Mouse (Mus musculus) midbrain, embryonic 13.5 days (tissue): ENCODE measurements around the gene Tmem199. TPM values are rescaled to one million over a fixed set of nuclear protein-coding genes. Genes with fewer than 3 reads are reported as not detected.

Experiments
- ATAC-seq: fragments of 200-750 bp; cut with Nextera tagmentation; 2 replicates; pipeline ENCODE4 v1.8.0; 2017; ENCODE audit warnings: mild to moderate bottlenecking, moderate TSS enrichment, moderate library complexity
- H3K27ac ChIP-seq: fragments of 300-500 bp; sonication (generic); 2 replicates; pipeline ENCODE4 v1.5.1; 2015; ENCODE audit warnings: inconsistent platforms, mild to moderate bottlenecking, moderate library complexity
- H3K27me3 ChIP-seq: fragments of 300-500 bp; sonication (generic); 2 replicates; pipeline ENCODE4 v1.6.1; 2015; ENCODE audit warnings: mild to moderate bottlenecking, inconsistent platforms
- H3K36me3 ChIP-seq: fragments of 300-500 bp; sonication (generic); 2 replicates; pipeline ENCODE4 v1.6.1; 2015; ENCODE audit warnings: mild to moderate bottlenecking, inconsistent platforms
- H3K4me1 ChIP-seq: fragments of 300-500 bp; sonication (generic); replicated peaks from 2 replicates; pipeline ENCODE4 v1.6.1; 2015; ENCODE audit warnings: inconsistent platforms
- H3K4me2 ChIP-seq: fragments of 300-500 bp; sonication (generic); replicated peaks from 2 replicates; pipeline ENCODE4 v1.6.1; 2015; ENCODE audit warnings: moderate library complexity, mild to moderate bottlenecking, inconsistent platforms
- H3K4me3 ChIP-seq: fragments of 300-500 bp; sonication (generic); replicated peaks from 2 replicates; pipeline ENCODE4 v1.5.1; 2015; ENCODE audit warnings: mild to moderate bottlenecking, inconsistent platforms
- H3K9ac ChIP-seq: fragments of 300-500 bp; sonication (generic); replicated peaks from 2 replicates; pipeline ENCODE4 v1.6.1; 2015; ENCODE audit warnings: mild to moderate bottlenecking, inconsistent platforms
- H3K9me3 ChIP-seq: fragments of 300-500 bp; sonication (generic); 2 replicates; pipeline ENCODE4 v1.6.1; 2016; ENCODE audit warnings: mild to moderate bottlenecking, inconsistent platforms
- WGBS: fragments of 180-500 bp; shearing (Covaris S2); methylation state at CpG from one replicate; pipeline ENCODE4 v1.1.7; 2015; 5-methylcytosine and 5-hydroxymethylcytosine counted together
- polyA plus RNA-seq: library from polyadenylated mRNA; unstranded; fragments of >200 nt; fragmentation: Nextera tagmentation; extraction: Ambion mirVana; gene quantifications from 2 replicates; pipeline ENCODE4 v1.2.1, GENCODE M21; 2015

Gene Tmem199
- polyA plus RNA-seq, 1 experiment from 2014 or later = 97.6 TPM

DNA sequence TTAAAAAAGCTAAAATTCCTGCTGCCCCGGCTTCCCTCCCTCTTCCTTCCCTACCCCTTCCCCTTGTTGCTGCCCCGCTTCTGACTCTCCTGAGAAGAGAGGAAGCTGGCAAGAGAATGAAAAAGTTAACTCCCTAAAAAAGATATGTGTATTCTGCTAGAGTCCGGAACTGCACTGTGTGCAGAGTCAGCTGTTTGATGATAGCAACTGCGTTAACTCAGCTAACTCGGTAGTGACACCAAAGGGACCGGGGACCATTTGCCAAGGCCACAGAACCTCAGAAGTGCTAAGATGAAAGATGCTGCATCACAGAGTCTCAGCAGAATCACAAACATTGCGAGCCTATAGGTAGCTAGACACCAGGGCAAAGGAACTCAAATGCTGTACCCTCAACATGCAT is 44.5 kb downstream of the Tmem199 start:
- Histone ChIP-seq H3K4me2 (no peak overlapping the region), H3K4me1 (peaks cover 15% of the 10 kb centered on the region), H3K9ac (no peak overlapping the region), H3K4me3 (no peak overlapping the region), H3K27me3 (no peaks in the 10 kb centered on the region), H3K27ac (no peak overlapping the region), H3K36me3 (peaks cover 21% of the 10 kb centered on the region), H3K9me3 (no peaks in the 10 kb centered on the region)
- no peak for ATAC-seq
- WGBS = 90% methylated on average over 7 of the region's 7 CpGs

GRCm38 (mm10) chr11:78466242-78466912 is 45.6 kb downstream of the Tmem199 start:
- H3K4me1 ChIP-seq = peaks cover 15% of the 10 kb centered on the region
- 53% methylated on average over 23 of the region's 23 CpGs for WGBS
- H3K9me3 ChIP-seq = no peaks in the 10 kb centered on the region
- peak; percentile 43 for ATAC-seq
- no peak overlapping the region; the same call in none of the 2 replicates for H3K27ac ChIP-seq
- H3K4me2 ChIP-seq = peak overlapping the region; percentile 87
- H3K27me3 ChIP-seq = no peaks in the 10 kb centered on the region
- peak overlapping the region; percentile 84 for H3K9ac ChIP-seq
- H3K36me3 ChIP-seq = peaks cover 10% of the 10 kb centered on the region
- peak overlapping the region; percentile 77 for H3K4me3 ChIP-seq

- Histone ChIP-seq H3K27ac (peak within 1 kb of the TSS; percentile 89), H3K4me2 (peak within 1 kb of the TSS; percentile 87), H3K4me1 (peaks cover 15% of the 10 kb centered on the region), H3K27me3 (no peaks in the 10 kb centered on the region), H3K9me3 (no peaks in the 10 kb centered on the region), H3K9ac (peak within 1 kb of the TSS; percentile 84), H3K36me3 (peaks cover 3% of the 10 kb centered on the region; the same call in 1 of the 2 replicates), H3K4me3 (peak within 1 kb of the TSS; percentile 77)
- under 1% methylated on average over 41 of the region's 41 CpGs for WGBS
- ATAC-seq = peak; percentile 95
These were observed 46.3 kb downstream of the Tmem199 start, which contains the start of gene Slc46a1 for GRCm38 (mm10) chr11:78465568-78466180. TSS of gene Slc46a1 (plus strand) at chr11:78465697.

GRCm38 (mm10) chr11:78465116-78465515 is 46.9 kb downstream of the Tmem199 start:
- WGBS = 27% methylated on average over 9 of the region's 9 CpGs
- Histone ChIP-seq H3K4me1 (peaks cover 15% of the 10 kb centered on the region), H3K36me3 (no peaks in the 10 kb centered on the region), H3K9me3 (no peaks in the 10 kb centered on the region), H3K9ac (peak overlapping the region; percentile 84), H3K27me3 (no peaks in the 10 kb centered on the region), H3K4me2 (peak overlapping the region; percentile 87), H3K27ac (peak overlapping the region; percentile 89; the same call in 1 of the 2 replicates), H3K4me3 (peak overlapping the region; percentile 77)
- no peak for ATAC-seq

DNA sequence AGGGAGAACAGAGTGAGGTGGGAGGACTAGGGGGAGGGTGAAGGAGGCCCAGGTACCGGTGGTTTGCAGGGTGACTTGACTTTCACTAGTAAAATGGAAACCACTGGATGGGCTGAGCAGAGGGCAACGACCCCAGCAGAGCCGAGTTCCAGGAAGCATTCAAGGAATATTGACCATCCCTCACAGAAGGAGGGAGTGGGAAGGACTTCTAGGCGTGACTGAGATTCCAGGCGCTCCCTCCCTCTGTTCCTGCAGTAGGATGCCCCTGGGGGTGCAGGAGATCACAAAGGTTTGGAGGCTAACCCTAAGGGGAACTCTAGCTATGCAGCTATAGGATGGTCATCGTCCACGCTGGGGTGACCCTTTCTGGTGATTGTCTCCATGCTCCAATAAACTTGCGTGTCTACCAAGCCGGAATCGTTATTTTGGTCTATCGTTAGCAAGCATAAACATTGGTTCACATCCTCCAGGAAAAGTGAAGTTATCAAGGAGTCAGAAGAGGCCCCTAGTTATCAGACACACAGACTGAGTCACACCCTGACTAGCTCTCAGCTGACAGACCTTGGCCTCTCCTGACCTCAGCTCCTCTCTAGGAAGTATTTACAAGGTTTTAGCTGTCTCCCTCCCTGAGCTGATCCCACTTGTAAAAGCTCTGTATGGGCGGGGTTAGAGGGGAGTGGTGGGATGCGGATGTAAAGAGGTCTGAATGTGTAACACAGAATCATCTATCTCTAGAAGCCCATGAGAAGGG is 48.5 kb downstream of the Tmem199 start:
- ATAC-seq = no peak
- H3K27ac ChIP-seq = no peak overlapping the region
- H3K4me2 ChIP-seq = no peak overlapping the region
- no peaks in the 10 kb centered on the region for H3K27me3 ChIP-seq
- no peaks in the 10 kb centered on the region for H3K36me3 ChIP-seq
- H3K4me1 ChIP-seq = peaks cover 15% of the 10 kb centered on the region
- H3K4me3 ChIP-seq = no peak overlapping the region
- WGBS = 70% methylated on average over 13 of the region's 13 CpGs
- H3K9ac ChIP-seq = no peak overlapping the region
- H3K9me3 ChIP-seq = no peaks in the 10 kb centered on the region

GRCm38 (mm10) chr11:78462669-78463068 is 49.3 kb downstream of the Tmem199 start:
- WGBS = 78% methylated on average over 5 of the region's 5 CpGs
- Histone ChIP-seq H3K9me3 (no peaks in the 10 kb centered on the region), H3K9ac (no peak overlapping the region), H3K4me1 (peaks cover 15% of the 10 kb centered on the region), H3K27ac (no peak overlapping the region), H3K36me3 (no peaks in the 10 kb centered on the region), H3K4me2 (no peak overlapping the region), H3K27me3 (no peaks in the 10 kb centered on the region), H3K4me3 (no peak overlapping the region)
- ATAC-seq = no peak

- 71% methylated on average over 1 of the region's 1 CpGs for WGBS
- no peaks in the 10 kb centered on the region for H3K36me3 ChIP-seq
- no peak overlapping the region for H3K27ac ChIP-seq
- no peaks in the 10 kb centered on the region for H3K27me3 ChIP-seq
- ATAC-seq = no peak
- H3K9me3 ChIP-seq = no peaks in the 10 kb centered on the region
- no peak overlapping the region for H3K4me2 ChIP-seq
- peaks cover 15% of the 10 kb centered on the region for H3K4me1 ChIP-seq
- H3K9ac ChIP-seq = no peak overlapping the region
- no peak overlapping the region for H3K4me3 ChIP-seq
These were observed 50.1 kb downstream of the Tmem199 start for GRCm38 (mm10) chr11:78461894-78462293.

GRCm38 (mm10) chr11:78458740-78459139 is 53.2 kb downstream of the Tmem199 start:
- H3K4me2 ChIP-seq = no peak overlapping the region
- H3K36me3 ChIP-seq = no peaks in the 10 kb centered on the region
- H3K27ac ChIP-seq = no peak overlapping the region
- H3K27me3 ChIP-seq = no peaks in the 10 kb centered on the region
- H3K4me3 ChIP-seq = no peak overlapping the region
- ATAC-seq = no peak
- 83% methylated on average over 17 of the region's 17 CpGs for WGBS
- no peak overlapping the region for H3K9ac ChIP-seq
- no peaks in the 10 kb centered on the region for H3K9me3 ChIP-seq
- H3K4me1 ChIP-seq = no peaks in the 10 kb centered on the region

Other genes starting within 250 kb of the Tmem199 start
- 0.28 and 0.87 TPM in 2 replicates for gene BC030499, start 221.3 kb downstream of the Tmem199 start, polyA plus RNA-seq
- gene Spag5, start 210.6 kb downstream of the Tmem199 start, polyA plus RNA-seq = 17.3 and 20.7 TPM in 2 replicates
- 26.3 and 28.3 TPM in 2 replicates for gene Aldoc, start 189.2 kb downstream of the Tmem199 start, polyA plus RNA-seq
- gene Pigs, start 183.8 kb downstream of the Tmem199 start, polyA plus RNA-seq = 60.9 and 66.6 TPM in 2 replicates
- 69.1 and 75.4 TPM in 2 replicates for gene Unc119, start 168.7 kb downstream of the Tmem199 start, polyA plus RNA-seq
- gene Foxn1, start 125.6 kb downstream of the Tmem199 start, polyA plus RNA-seq = not detected in 2 replicates
- not detected in 2 replicates for gene Slc13a2, start 90.0 kb downstream of the Tmem199 start, polyA plus RNA-seq
- 20.4 and 20.8 TPM in 2 replicates for gene Slc46a1, start 46.5 kb downstream of the Tmem199 start, polyA plus RNA-seq
- gene Sarm1, start 14.4 kb downstream of the Tmem199 start, polyA plus RNA-seq = 41.4 and 47.8 TPM in 2 replicates
- 109 and 138 TPM in 2 replicates for gene Vtn, start 13.1 kb downstream of the Tmem199 start, polyA plus RNA-seq
- not detected in 2 replicates for gene Sebox, start 8.7 kb downstream of the Tmem199 start, polyA plus RNA-seq
- gene Poldip2, start within 50 bp of the Tmem199 start, polyA plus RNA-seq = 176 and 178 TPM in 2 replicates
- gene Tnfaip1, start 24.2 kb upstream of the Tmem199 start, polyA plus RNA-seq = 55.0 and 58.8 TPM in 2 replicates
- gene Ift20, start 24.2 kb upstream of the Tmem199 start, polyA plus RNA-seq = 124 and 126 TPM in 2 replicates
- gene Tmem97, start 38.6 kb upstream of the Tmem199 start, polyA plus RNA-seq = 28.7 and 33.5 TPM in 2 replicates
- 30.7 and 33.5 TPM in 2 replicates for gene Nlk, start 185.2 kb upstream of the Tmem199 start, polyA plus RNA-seq
- gene Ccnq, start 239.6 kb upstream of the Tmem199 start, polyA plus RNA-seq = 33.2 and 34.3 TPM in 2 replicates